Mouse (Mus musculus) liver, embryonic 14.5 days (tissue): ENCODE data around the gene Tmem147. TPM values are rescaled to one million over a fixed set of nuclear protein-coding genes. Genes with fewer than 3 reads are reported as not detected.

Experiments used
- ATAC-seq: fragments of 200-750 bp; cut with Nextera tagmentation; 2 replicates; pipeline ENCODE4 v1.8.0; 2017; ENCODE audit warnings: moderate number of reproducible peaks, mild to moderate bottlenecking, moderate library complexity; ENCODE audit not compliant: insufficient read depth
- DNase-seq, 3 experiments: peaks; one replicate each; pipeline ENCODE4 v3.0.0-alpha.2; 2012 to 2013; ENCODE audit warnings: low read depth in 3 of 3, low spot score in 3 of 3
- H3K27ac ChIP-seq: fragments of 300-500 bp; sonication (generic); 2 replicates; pipeline ENCODE4 v1.5.1; 2014; ENCODE audit warnings: moderate library complexity, mild to moderate bottlenecking, control low read depth, inconsistent platforms
- H3K27me3 ChIP-seq: fragments of 300-500 bp; sonication (generic); 2 replicates; pipeline ENCODE4 v1.6.1; 2014; ENCODE audit warnings: mild to moderate bottlenecking, low read length, moderate library complexity; ENCODE audit not compliant: control insufficient read depth, insufficient read depth
- H3K36me3 ChIP-seq: fragments of 300-500 bp; sonication (generic); replicated peaks from 2 replicates; pipeline ENCODE4 v1.6.1; 2014; ENCODE audit warnings: low read depth; ENCODE audit not compliant: control insufficient read depth, insufficient read depth
- H3K4me1 ChIP-seq, 2 experiments: fragments of 200-500 bp in 1 of 2; fragments of 300-500 bp in 1 of 2; sonication (generic) in 1 of 2; replicated peaks; 2 replicates each; pipeline ENCODE4 v1.6.1; 2012 to 2014; ENCODE audit warnings: antibody characterized with exemption in 1 of 2, inconsistent platforms in 1 of 2, low read length in 1 of 2; ENCODE audit not compliant: control insufficient read depth in 2 of 2, insufficient read depth in 2 of 2
- H3K4me2 ChIP-seq: fragments of 300-500 bp; sonication (generic); 2 replicates; pipeline ENCODE4 v1.6.1; 2014; ENCODE audit warnings: low read depth, mild to moderate bottlenecking, control low read depth, moderate library complexity
- H3K4me3 ChIP-seq, 2 experiments: fragments of 200-500 bp in 1 of 2; fragments of 300-500 bp in 1 of 2; sonication (generic) in 1 of 2; 2 replicates each; pipeline ENCODE4 v1.5.1; 2012 to 2014; ENCODE audit warnings: low read depth in 2 of 2, low read length in 2 of 2, mild to moderate bottlenecking in 2 of 2, control low read depth in 1 of 2, inconsistent platforms in 1 of 2, moderate library complexity in 1 of 2; ENCODE audit not compliant: insufficient read depth in 1 of 2
- H3K9ac ChIP-seq: fragments of 300-500 bp; sonication (generic); replicated peaks from 2 replicates; pipeline ENCODE4 v1.6.1; 2014; ENCODE audit warnings: mild to moderate bottlenecking, control low read depth, moderate library complexity
- H3K9me3 ChIP-seq: fragments of 300-500 bp; sonication (generic); 2 replicates; pipeline ENCODE4 v1.6.1; 2016; ENCODE audit warnings: low read length, mixed read lengths; ENCODE audit not compliant: control insufficient read depth
- CTCF ChIP-seq: IDR thresholded peaks from 2 replicates; pipeline ENCODE4 v1.5.1; 2016; ENCODE audit warnings: antibody characterized with exemption, low read depth, control low read depth
- EP300 ChIP-seq: IDR thresholded peaks from 2 replicates; pipeline ENCODE4 v1.6.1; 2016; ENCODE audit warnings: antibody characterized with exemption, low read depth
- WGBS: fragments of 180-500 bp; shearing (Covaris S2); extraction: QIAGEN DNeasy Blood & Tissue Kit; methylation state at CpG from one replicate; pipeline ENCODE4 v1.1.7; 2014; ENCODE audit not compliant: insufficient replicate concordance; 5-methylcytosine and 5-hydroxymethylcytosine counted together
- polyA plus RNA-seq, 2 experiments: library from polyadenylated mRNA; depleted of rRNA in 1 of 2; stranded (reverse) in 1 of 2; unstranded in 1 of 2; fragments of >200 nt; fragmentation: Nextera tagmentation in 1 of 2; extraction: Ambion mirVana in 1 of 2; gene quantifications; 2 replicates each; pipeline versions ENCODE4 v1.2.1 to v1.2.3; 2012 to 2014

Gene Tmem147
- polyA plus RNA-seq, 2 experiments, result 64.4 to 117 TPM

DNA sequence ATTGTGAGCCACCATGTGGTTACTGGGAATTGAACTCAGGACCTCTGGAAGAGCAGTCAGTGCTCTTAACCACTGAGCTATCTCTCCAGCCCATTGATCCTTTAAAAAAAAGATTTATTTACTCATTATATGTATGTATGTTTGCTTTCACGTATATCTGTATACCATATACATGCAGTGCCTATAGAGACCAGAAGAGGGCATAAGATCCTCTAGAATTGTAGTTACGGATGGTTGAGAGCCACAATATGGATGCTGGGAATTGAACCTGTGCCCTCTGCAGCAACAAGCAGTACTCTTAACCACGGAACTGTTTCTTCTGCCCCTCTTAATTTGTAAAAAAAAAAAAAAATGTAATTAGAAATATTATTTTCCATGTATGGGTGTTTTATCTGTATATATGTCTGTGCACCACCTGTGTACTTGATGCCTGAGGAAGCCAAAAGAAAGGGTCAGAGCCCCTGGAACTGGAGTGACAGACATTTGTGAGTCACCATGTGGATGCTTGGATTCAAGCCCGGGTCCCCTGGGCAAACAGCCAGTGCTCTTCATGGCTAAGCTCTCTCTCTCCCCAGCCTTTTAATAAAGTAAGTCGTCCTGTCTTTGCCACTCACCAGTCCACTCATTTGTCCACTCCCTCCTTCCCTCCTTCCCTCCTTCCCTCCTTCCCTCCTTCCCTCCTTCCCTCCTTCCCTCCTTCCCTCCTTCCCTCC, 50.9 kb downstream of the Tmem147 start:
- TF ChIP-seq CTCF, result no peak; the same call in 1 of the 2 replicates
- no peak for TF ChIP-seq EP300
- H3K36me3 ChIP-seq, result no peaks in the 10 kb centered on the region
- H3K9me3 ChIP-seq, result no peaks in the 10 kb centered on the region
- H3K9ac ChIP-seq, result no peak overlapping the region
- DNase-seq, result no peak
- no peak overlapping the region for H3K4me2 ChIP-seq
- H3K27ac ChIP-seq, result no peak overlapping the region
- no peak overlapping the region for H3K4me3 ChIP-seq
- H3K4me1 ChIP-seq, result no peaks in the 10 kb centered on the region
- whole genome bisulfite sequencing, result 54% methylated on average over 5 of the region's 5 CpGs
- no peaks in the 10 kb centered on the region for H3K27me3 ChIP-seq
- no peak for ATAC-seq

Other genes starting within 250 kb of the Tmem147 start
Only the 30 nearest of the 33 such genes appear.
- 7.1 and 7.9 TPM in 2 replicates for gene Arhgap33, start 194.5 kb downstream of the Tmem147 start, polyA plus RNA-seq (2012; rRNA removed)
- 1.3 and 2.0 TPM in 2 replicates for gene Arhgap33, start 194.5 kb downstream of the Tmem147 start, polyA plus RNA-seq (2014; fragmentation: Nextera tagmentation; extraction: Ambion mirVana)
- 4.2 and 5.5 TPM in 2 replicates for gene Hspb6, start 177.4 kb downstream of the Tmem147 start, polyA plus RNA-seq (2012; rRNA removed)
- 3.0 and 3.6 TPM in 2 replicates for gene Hspb6, start 177.4 kb downstream of the Tmem147 start, polyA plus RNA-seq (2014; fragmentation: Nextera tagmentation; extraction: Ambion mirVana)
- 6.5 and 6.8 TPM in 2 replicates for gene Proser3, start 177.2 kb downstream of the Tmem147 start, polyA plus RNA-seq (2012; rRNA removed)
- 1.3 and 2.8 TPM in 2 replicates for gene Proser3, start 177.2 kb downstream of the Tmem147 start, polyA plus RNA-seq (2014; fragmentation: Nextera tagmentation; extraction: Ambion mirVana)
- 15.3 and 17.6 TPM in 2 replicates for gene Lin37, start 169.7 kb downstream of the Tmem147 start, polyA plus RNA-seq (2012; rRNA removed)
- gene Lin37, start 169.7 kb downstream of the Tmem147 start, polyA plus RNA-seq (2014; fragmentation: Nextera tagmentation; extraction: Ambion mirVana), result 21.2 and 22.0 TPM in 2 replicates
- gene U2af1l4, start 166.2 kb downstream of the Tmem147 start, polyA plus RNA-seq (2012; rRNA removed), result 19.5 and 28.1 TPM in 2 replicates
- gene U2af1l4, start 166.2 kb downstream of the Tmem147 start, polyA plus RNA-seq (2014; fragmentation: Nextera tagmentation; extraction: Ambion mirVana), result 40.7 and 44.0 TPM in 2 replicates
- 1.2 and 1.4 TPM in 2 replicates for gene Gm49396, start 166.2 kb downstream of the Tmem147 start, polyA plus RNA-seq (2012; rRNA removed)
- 0.71 and 0.99 TPM in 2 replicates for gene Gm49396, start 166.2 kb downstream of the Tmem147 start, polyA plus RNA-seq (2014; fragmentation: Nextera tagmentation; extraction: Ambion mirVana)
- 55.8 and 63.5 TPM in 2 replicates for gene Psenen, start 165.9 kb downstream of the Tmem147 start, polyA plus RNA-seq (2012; rRNA removed)
- gene Psenen, start 165.9 kb downstream of the Tmem147 start, polyA plus RNA-seq (2014; fragmentation: Nextera tagmentation; extraction: Ambion mirVana), result 59.1 and 64.6 TPM in 2 replicates
- gene Igflr1, start 164.1 kb downstream of the Tmem147 start, polyA plus RNA-seq (2012; rRNA removed), result 1.5 and 1.8 TPM in 2 replicates
- gene Igflr1, start 164.1 kb downstream of the Tmem147 start, polyA plus RNA-seq (2014; fragmentation: Nextera tagmentation; extraction: Ambion mirVana), result 0.53 and 1.2 TPM in 2 replicates
- gene Kmt2b, start 140.8 kb downstream of the Tmem147 start, polyA plus RNA-seq (2012; rRNA removed), result 10.4 and 12.7 TPM in 2 replicates
- gene Kmt2b, start 140.8 kb downstream of the Tmem147 start, polyA plus RNA-seq (2014; fragmentation: Nextera tagmentation; extraction: Ambion mirVana), result 3.4 and 4.2 TPM in 2 replicates
- gene Zbtb32, start 130.6 kb downstream of the Tmem147 start, polyA plus RNA-seq (2012; rRNA removed), result 0.04 and 0.06 TPM in 2 replicates
- gene Zbtb32, start 130.6 kb downstream of the Tmem147 start, polyA plus RNA-seq (2014; fragmentation: Nextera tagmentation; extraction: Ambion mirVana), result 0.20 TPM in 1 of 2 replicates, not detected in the other
- 0.29 and 0.67 TPM in 2 replicates for gene Upk1a, start 116.7 kb downstream of the Tmem147 start, polyA plus RNA-seq (2012; rRNA removed)
- not detected in 2 replicates for gene Upk1a, start 116.7 kb downstream of the Tmem147 start, polyA plus RNA-seq (2014; fragmentation: Nextera tagmentation; extraction: Ambion mirVana)
- 300 and 459 TPM in 2 replicates for gene Cox6b1, start 103.4 kb downstream of the Tmem147 start, polyA plus RNA-seq (2012; rRNA removed)
- 647 and 655 TPM in 2 replicates for gene Cox6b1, start 103.4 kb downstream of the Tmem147 start, polyA plus RNA-seq (2014; fragmentation: Nextera tagmentation; extraction: Ambion mirVana)
- not detected in 2 replicates for gene Etv2, start 93.7 kb downstream of the Tmem147 start, polyA plus RNA-seq (2012; rRNA removed)
- not detected in 2 replicates for gene Etv2, start 93.7 kb downstream of the Tmem147 start, polyA plus RNA-seq (2014; fragmentation: Nextera tagmentation; extraction: Ambion mirVana)
- 22.9 and 25.2 TPM in 2 replicates for gene Rbm42, start 79.2 kb downstream of the Tmem147 start, polyA plus RNA-seq (2012; rRNA removed)
- gene Rbm42, start 79.2 kb downstream of the Tmem147 start, polyA plus RNA-seq (2014; fragmentation: Nextera tagmentation; extraction: Ambion mirVana), result 34.5 and 40.4 TPM in 2 replicates
- 23.8 and 28.5 TPM in 2 replicates for gene Haus5, start 64.5 kb downstream of the Tmem147 start, polyA plus RNA-seq (2012; rRNA removed)
- 28.7 and 29.1 TPM in 2 replicates for gene Haus5, start 64.5 kb downstream of the Tmem147 start, polyA plus RNA-seq (2014; fragmentation: Nextera tagmentation; extraction: Ambion mirVana)
- not detected in 2 replicates for gene Pmis2, start 57.9 kb downstream of the Tmem147 start, polyA plus RNA-seq (2012; rRNA removed)
- gene Pmis2, start 57.9 kb downstream of the Tmem147 start, polyA plus RNA-seq (2014; fragmentation: Nextera tagmentation; extraction: Ambion mirVana), result not detected in 2 replicates
- gene 2200002J24Rik, start 30.6 kb downstream of the Tmem147 start, polyA plus RNA-seq (2012; rRNA removed), result 0.13 and 0.32 TPM in 2 replicates
- gene 2200002J24Rik, start 30.6 kb downstream of the Tmem147 start, polyA plus RNA-seq (2014; fragmentation: Nextera tagmentation; extraction: Ambion mirVana), result 1.2 and 2.0 TPM in 2 replicates
- 0.97 and 1.6 TPM in 2 replicates for gene Atp4a, start 17.3 kb downstream of the Tmem147 start, polyA plus RNA-seq (2012; rRNA removed)
- gene Atp4a, start 17.3 kb downstream of the Tmem147 start, polyA plus RNA-seq (2014; fragmentation: Nextera tagmentation; extraction: Ambion mirVana), result 0.43 and 2.1 TPM in 2 replicates
- gene Gapdhs, start 14.1 kb upstream of the Tmem147 start, polyA plus RNA-seq (2012; rRNA removed), result not detected in 2 replicates
- not detected in 2 replicates for gene Gapdhs, start 14.1 kb upstream of the Tmem147 start, polyA plus RNA-seq (2014; fragmentation: Nextera tagmentation; extraction: Ambion mirVana)
- gene Sbsn, start 21.9 kb upstream of the Tmem147 start, polyA plus RNA-seq (2012; rRNA removed), result 0.12 and 0.37 TPM in 2 replicates
- gene Sbsn, start 21.9 kb upstream of the Tmem147 start, polyA plus RNA-seq (2014; fragmentation: Nextera tagmentation; extraction: Ambion mirVana), result not detected in 2 replicates
- 0.23 and 0.26 TPM in 2 replicates for gene Dmkn, start 34.2 kb upstream of the Tmem147 start, polyA plus RNA-seq (2012; rRNA removed)
- gene Dmkn, start 34.2 kb upstream of the Tmem147 start, polyA plus RNA-seq (2014; fragmentation: Nextera tagmentation; extraction: Ambion mirVana), result 0.20 TPM in 1 of 2 replicates, not detected in the other
- gene Krtdap, start 58.4 kb upstream of the Tmem147 start, polyA plus RNA-seq (2012; rRNA removed), result not detected in 2 replicates
- gene Krtdap, start 58.4 kb upstream of the Tmem147 start, polyA plus RNA-seq (2014; fragmentation: Nextera tagmentation; extraction: Ambion mirVana), result not detected in 2 replicates
- gene Ffar2, start 94.2 kb upstream of the Tmem147 start, polyA plus RNA-seq (2012; rRNA removed), result 0.36 and 0.41 TPM in 2 replicates
- 0.34 and 0.43 TPM in 2 replicates for gene Ffar2, start 94.2 kb upstream of the Tmem147 start, polyA plus RNA-seq (2014; fragmentation: Nextera tagmentation; extraction: Ambion mirVana)
- gene Ffar3, start 126.6 kb upstream of the Tmem147 start, polyA plus RNA-seq (2012; rRNA removed), result not detected in 2 replicates
- not detected in 2 replicates for gene Ffar3, start 126.6 kb upstream of the Tmem147 start, polyA plus RNA-seq (2014; fragmentation: Nextera tagmentation; extraction: Ambion mirVana)
- gene Ffar1, start 132.0 kb upstream of the Tmem147 start, polyA plus RNA-seq (2012; rRNA removed), result 0.01 TPM in 1 of 2 replicates, not detected in the other
- gene Ffar1, start 132.0 kb upstream of the Tmem147 start, polyA plus RNA-seq (2014; fragmentation: Nextera tagmentation; extraction: Ambion mirVana), result not detected in 2 replicates
- gene Cd22, start 150.8 kb upstream of the Tmem147 start, polyA plus RNA-seq (2012; rRNA removed), result 0.29 and 0.36 TPM in 2 replicates
- 0.24 and 0.62 TPM in 2 replicates for gene Cd22, start 150.8 kb upstream of the Tmem147 start, polyA plus RNA-seq (2014; fragmentation: Nextera tagmentation; extraction: Ambion mirVana)
- 0.13 TPM in 2 replicates for gene Mag, start 185.3 kb upstream of the Tmem147 start, polyA plus RNA-seq (2012; rRNA removed)
- gene Mag, start 185.3 kb upstream of the Tmem147 start, polyA plus RNA-seq (2014; fragmentation: Nextera tagmentation; extraction: Ambion mirVana), result 0.11 TPM in 2 replicates
- gene Hamp2, start 195.1 kb upstream of the Tmem147 start, polyA plus RNA-seq (2012; rRNA removed), result not detected in 2 replicates
- not detected in 2 replicates for gene Hamp2, start 195.1 kb upstream of the Tmem147 start, polyA plus RNA-seq (2014; fragmentation: Nextera tagmentation; extraction: Ambion mirVana)
- 17.2 and 22.5 TPM in 2 replicates for gene Hamp, start 214.5 kb upstream of the Tmem147 start, polyA plus RNA-seq (2012; rRNA removed)
- 12.0 and 29.7 TPM in 2 replicates for gene Hamp, start 214.5 kb upstream of the Tmem147 start, polyA plus RNA-seq (2014; fragmentation: Nextera tagmentation; extraction: Ambion mirVana)
- 34.1 and 50.6 TPM in 2 replicates for gene Usf2, start 227.3 kb upstream of the Tmem147 start, polyA plus RNA-seq (2012; rRNA removed)
- 9.1 and 10.2 TPM in 2 replicates for gene Usf2, start 227.3 kb upstream of the Tmem147 start, polyA plus RNA-seq (2014; fragmentation: Nextera tagmentation; extraction: Ambion mirVana)